Comparison of ENCODE assay signal across 21 mouse cellular contexts in the genomic region with DNA sequence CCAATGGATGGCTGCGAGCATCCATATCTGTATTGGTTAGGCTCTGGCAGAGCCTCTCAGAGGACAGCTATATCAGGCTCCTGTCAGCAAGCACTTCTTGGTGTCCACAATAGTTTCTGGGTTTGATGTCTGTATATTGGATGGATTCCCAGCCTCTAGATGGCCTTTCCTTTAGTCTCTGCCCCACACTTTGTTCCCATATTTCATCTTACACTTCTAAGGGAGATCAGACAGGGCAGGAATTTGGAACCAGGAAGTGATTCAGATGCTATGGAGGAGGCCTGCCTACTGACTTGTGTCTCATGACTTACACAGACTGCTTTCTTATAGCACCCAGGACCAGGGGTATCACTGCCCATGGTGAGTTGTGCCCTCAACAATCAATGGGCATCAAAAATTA.
A peak's percentile ranks its signal among the peaks of the same experiment; 100 is the strongest.
DNase-seq lines count a peak whose midpoint lies in the region; ATAC-seq lines count a peak whose summit lies in the region.
"Had no signal": no experiment of that assay in that cellular context is flagged by ENCODE, and none has a peak within 500 bp of the region (broad histone marks: within the 10 kb centered on the region; RNA-seq: fewer than 3 reads in every experiment).

No protein-coding gene starts in this region.

- H3K9me3 ChIP-seq in heart, embryonic 16.5 days (replicated peaks; ENCODE audit: control insufficient read depth, low read length): no peaks in the 10 kb centered on the region
- no peaks in the 10 kb centered on the region for H3K9me3 ChIP-seq in lung, embryonic 15.5 days
- H3K9me3 ChIP-seq: embryonic facial prominence, embryonic 13.5 days; embryonic facial prominence, embryonic 15.5 days; forebrain, embryonic 10.5 days; forebrain, embryonic 12.5 days had no signal

- WGBS in heart, embryonic 16.5 days: 37% methylated on average over 1 of the region's 1 CpGs
- WGBS in lung, embryonic 15.5 days: 43% methylated on average over 1 of the region's 1 CpGs

- no peaks in the 10 kb centered on the region for H3K4me1 ChIP-seq in heart, embryonic 16.5 days (ENCODE audit: control insufficient read depth, insufficient read depth, low read length)
- no peaks in the 10 kb centered on the region for H3K4me1 ChIP-seq in lung, embryonic 15.5 days
- H3K4me1 ChIP-seq: embryonic facial prominence, embryonic 13.5 days; embryonic facial prominence, embryonic 15.5 days had no signal

- no peak overlapping the region for H3K4me2 ChIP-seq in heart, embryonic 16.5 days (ENCODE audit: low read depth, low read length)
- H3K4me2 ChIP-seq in lung, embryonic 15.5 days: no peak overlapping the region
- H3K4me2 ChIP-seq: embryonic facial prominence, embryonic 13.5 days; embryonic facial prominence, embryonic 15.5 days; forebrain, embryonic 12.5 days had no signal

- DNase-seq in heart, adult 9 months (ENCODE audit: low spot score in 2 of 2): no peak
- DNase-seq in lung, postnatal 25 days (ENCODE audit: low spot score): no peak
- DNase-seq: adrenal gland, adult 2 months; adrenal gland, postnatal 10 days; adrenal gland, postnatal 25 days; cerebellum, adult 11 months; cerebellum, adult 18-20 months; cerebellum, adult 8-10 months; cerebellum, adult 9-11 months; cerebellum, postnatal 14 days; cerebellum, postnatal 36 days; embryo, embryonic 11 days had no signal

- no peak overlapping the region for H3K9ac ChIP-seq in heart, embryonic 16.5 days (ENCODE audit: low read length)
- no peak overlapping the region for H3K9ac ChIP-seq in lung, embryonic 15.5 days
- H3K9ac ChIP-seq: embryonic facial prominence, embryonic 13.5 days; embryonic facial prominence, embryonic 15.5 days; forebrain, embryonic 12.5 days had no signal

- H3K4me3 ChIP-seq in heart, embryonic 16.5 days (ENCODE audit: low read length): no peak overlapping the region
- H3K4me3 ChIP-seq in lung, embryonic 15.5 days: no peak overlapping the region
- H3K4me3 ChIP-seq: embryonic facial prominence, embryonic 13.5 days; embryonic facial prominence, embryonic 15.5 days; erythroblast, embryonic 14.5 days; forebrain, embryonic 10.5 days; forebrain, embryonic 12.5 days had no signal

- no peaks in the 10 kb centered on the region for H3K27me3 ChIP-seq in heart, embryonic 16.5 days (ENCODE audit: control insufficient read depth, insufficient read depth, low read length)
- H3K27me3 ChIP-seq in lung, embryonic 15.5 days: no peaks in the 10 kb centered on the region
- H3K27me3 ChIP-seq: embryonic facial prominence, embryonic 13.5 days; embryonic facial prominence, embryonic 15.5 days had no signal

- peak; percentile 45; the same call in 1 of the 2 replicates for ATAC-seq in heart, embryonic 16.5 days (replicated peaks; ENCODE audit: extremely low read depth, insufficient read depth, low FRiP score)
- ATAC-seq in lung, embryonic 15.5 days (ENCODE audit: borderline replicate concordance, extremely low read depth, low FRiP score, low TSS enrichment): peak; percentile 83; the same call in 1 of the 2 replicates
- ATAC-seq: forebrain, embryonic 14.5 days; forebrain, embryonic 16.5 days had no signal

- no peaks in the 10 kb centered on the region for H3K36me3 ChIP-seq in heart, embryonic 16.5 days (ENCODE audit: control insufficient read depth, insufficient read depth)
- no peaks in the 10 kb centered on the region for H3K36me3 ChIP-seq in lung, embryonic 15.5 days
- H3K36me3 ChIP-seq: embryonic facial prominence, embryonic 13.5 days; embryonic facial prominence, embryonic 15.5 days; forebrain, embryonic 10.5 days; forebrain, embryonic 12.5 days had no signal

- H3K27ac ChIP-seq in heart, embryonic 16.5 days (ENCODE audit: low read length): no peak overlapping the region
- H3K27ac ChIP-seq in lung, embryonic 15.5 days: no peak overlapping the region
- H3K27ac ChIP-seq: embryonic facial prominence, embryonic 13.5 days; embryonic facial prominence, embryonic 15.5 days; forebrain, embryonic 10.5 days; forebrain, embryonic 12.5 days had no signal
